Mouse (Mus musculus): ENCODE results near the gene Irgc1.

GRCm38 (mm10) chr7:24425919-24426318 is 26.2 kb downstream of the Irgc1 start:
- no peak for TF ChIP-seq TCF12 (IDR thresholded peaks at IDR 0.05; ENCODE audit: low read depth, low read length)
- no peak for TF ChIP-seq MAX (IDR thresholded peaks at IDR 0.05; ENCODE audit: low read length)
- TF ChIP-seq ELF1 (IDR thresholded peaks at IDR 0.05; ENCODE audit: low read depth, low read length) = no peak
- TF ChIP-seq HCFC1 (IDR thresholded peaks at IDR 0.05; ENCODE audit: low read depth, low read length) = no peak
- no peak for TF ChIP-seq CTCF (IDR thresholded peaks at IDR 0.05 in 2 of 3, conservative IDR thresholded peaks at IDR 0.05 in 1 of 3; ENCODE audit: control insufficient read depth in 1 of 3, insufficient read depth in 1 of 3, low read depth in 2 of 3, low read length in 3 of 3, poor library complexity in 1 of 3, severe bottlenecking in 1 of 3)
- TF ChIP-seq POLR2AphosphoS5 (IDR thresholded peaks at IDR 0.05; ENCODE audit: borderline replicate concordance, low read depth, low read length) = no peak
- no peak for TF ChIP-seq MEF2A (IDR thresholded peaks at IDR 0.05; ENCODE audit: extremely low read depth, insufficient replicate concordance, low read depth, low read length, poor library complexity, severe bottlenecking)
- no peak for TF ChIP-seq GATA1 (IDR thresholded peaks at IDR 0.05; ENCODE audit: low read depth, low read length)
- TF ChIP-seq POLR2AphosphoS2 (IDR thresholded peaks at IDR 0.05; ENCODE audit: low read length) = no peak

Data from MEL (cell line).